Mouse (Mus musculus): Measurements from ENCODE around the gene Manbal. TPM values are rescaled to one million over a fixed set of nuclear protein-coding genes. Genes with fewer than 3 reads are reported as not detected.

The Manbal gene
- polyA plus RNA-seq, 1 experiment from 2014 or later = 123 TPM

DNA sequence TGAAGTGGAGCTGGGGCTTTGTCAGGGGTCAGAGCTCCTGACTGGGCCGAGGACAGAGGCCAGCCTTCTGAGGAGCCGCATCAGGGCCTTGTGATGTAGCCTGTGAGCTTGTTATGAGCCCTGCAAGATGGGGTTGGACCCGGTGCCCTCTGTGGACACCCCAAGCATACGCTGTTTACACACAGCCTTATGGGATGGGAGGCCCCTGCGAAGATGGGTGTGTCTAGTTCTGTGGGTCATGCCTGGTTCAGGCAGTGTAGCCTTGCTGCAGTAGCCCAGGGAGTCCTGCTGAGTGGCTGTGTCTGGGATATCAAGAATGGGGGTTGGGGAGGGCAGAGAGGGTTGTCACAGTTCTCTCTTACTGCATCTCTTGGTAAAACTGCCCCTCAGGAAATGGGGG is 64.5 kb downstream of the Manbal start:
- Histone ChIP-seq H3K27ac (ENCODE audit: low read depth, low read length) (peak overlapping the region; percentile 52; the same call in 1 of the 2 replicates), H3K9me3 (ENCODE audit: control insufficient read depth, low read length) (no peaks in the 10 kb centered on the region), H3K4me3 (ENCODE audit: low read length) (no peak overlapping the region), H3K36me3 (ENCODE audit: control insufficient read depth, insufficient read depth, low read length) (0 out of 2 replicates have a peak, but pooled peaks cover 3% of the 10 kb centered on the region), H3K27me3 (replicated peaks; ENCODE audit: control insufficient read depth, insufficient read depth, low read length) (no peaks in the 10 kb centered on the region), H3K4me2 (ENCODE audit: low read length) (no peak overlapping the region), H3K9ac (ENCODE audit: low read depth, low read length) (peak overlapping the region; percentile 18; the same call in 1 of the 2 replicates), H3K4me1 (ENCODE audit: control insufficient read depth, insufficient read depth, low read depth, low read length) (peaks cover 64% of the 10 kb centered on the region)
- 63% methylated on average over 5 of the region's 5 CpGs for WGBS
- no peak for ATAC-seq

- WGBS = 47% methylated on average over 9 of the region's 9 CpGs
- no peak overlapping the region for H3K4me3 ChIP-seq (ENCODE audit: low read length)
These were observed 65.1 kb downstream of the Manbal start for GRCm38 (mm10) chr2:157432476-157432875.

GRCm38 (mm10) chr2:157434041-157434440 is 66.6 kb downstream of the Manbal start:
- ATAC-seq = no peak
- 43% methylated on average over 9 of the region's 9 CpGs for WGBS
- Histone ChIP-seq H3K4me3 (ENCODE audit: low read length) (no peak overlapping the region), H3K9me3 (ENCODE audit: control insufficient read depth, low read length) (no peaks in the 10 kb centered on the region), H3K27me3 (replicated peaks; ENCODE audit: control insufficient read depth, insufficient read depth, low read length) (no peaks in the 10 kb centered on the region), H3K4me2 (ENCODE audit: low read length) (no peak overlapping the region), H3K27ac (ENCODE audit: low read depth, low read length) (peak overlapping the region; percentile 69), H3K4me1 (ENCODE audit: control insufficient read depth, insufficient read depth, low read depth, low read length) (peaks cover 47% of the 10 kb centered on the region), H3K36me3 (ENCODE audit: control insufficient read depth, insufficient read depth, low read length) (0 out of 2 replicates have a peak, but pooled peaks cover 3% of the 10 kb centered on the region), H3K9ac (ENCODE audit: low read depth, low read length) (no peak overlapping the region; the same call in 1 of the 2 replicates)

More at GRCm38 (mm10) chr2:157432476-157432875, 65.1 kb downstream of the Manbal start:
- Histone ChIP-seq H3K36me3 (ENCODE audit: control insufficient read depth, insufficient read depth, low read length) (0 out of 2 replicates have a peak, but pooled peaks cover 3% of the 10 kb centered on the region), H3K9me3 (ENCODE audit: control insufficient read depth, low read length) (no peaks in the 10 kb centered on the region), H3K4me2 (ENCODE audit: low read length) (no peak overlapping the region), H3K27me3 (replicated peaks; ENCODE audit: control insufficient read depth, insufficient read depth, low read length) (no peaks in the 10 kb centered on the region), H3K27ac (ENCODE audit: low read depth, low read length) (peak overlapping the region; percentile 5), H3K9ac (ENCODE audit: low read depth, low read length) (no peak overlapping the region), H3K4me1 (ENCODE audit: control insufficient read depth, insufficient read depth, low read depth, low read length) (peaks cover 60% of the 10 kb centered on the region)
- ATAC-seq = peak; percentile 65

DNA sequence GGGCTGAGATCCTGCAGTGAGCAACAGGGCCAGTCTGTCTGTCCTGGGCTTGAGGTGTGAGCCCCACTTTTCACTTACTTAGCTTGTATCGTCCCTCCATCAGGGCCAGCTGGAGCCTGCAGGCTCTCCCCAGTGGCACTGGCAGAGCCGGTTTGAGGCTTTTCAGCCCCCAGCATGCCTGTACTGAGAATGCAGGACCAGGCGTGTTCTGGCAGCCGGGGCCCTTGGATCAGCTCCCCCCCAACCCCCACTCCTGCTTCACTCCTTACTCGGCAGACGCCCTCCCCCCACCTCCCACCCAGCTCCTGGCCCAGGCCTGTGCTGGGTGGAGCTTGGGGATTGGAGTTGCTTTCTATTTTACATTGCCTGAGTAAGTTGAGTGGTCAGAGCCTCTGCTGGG is 67.1 kb downstream of the Manbal start:
- 17% methylated on average over 6 of the region's 6 CpGs for WGBS
- 0 out of 2 replicates have a peak, but pooled peaks cover 3% of the 10 kb centered on the region for H3K36me3 ChIP-seq (ENCODE audit: control insufficient read depth, insufficient read depth, low read length)
- H3K27me3 ChIP-seq (replicated peaks; ENCODE audit: control insufficient read depth, insufficient read depth, low read length) = no peaks in the 10 kb centered on the region
- H3K4me3 ChIP-seq (ENCODE audit: low read length) = no peak overlapping the region
- no peak overlapping the region for H3K4me2 ChIP-seq (ENCODE audit: low read length)
- H3K9ac ChIP-seq (ENCODE audit: low read depth, low read length) = peak overlapping the region; percentile 11
- H3K27ac ChIP-seq (ENCODE audit: low read depth, low read length) = peak overlapping the region; percentile 69
- peaks cover 45% of the 10 kb centered on the region for H3K4me1 ChIP-seq (ENCODE audit: control insufficient read depth, insufficient read depth, low read depth, low read length)
- peak; percentile 58 for ATAC-seq
- H3K9me3 ChIP-seq (ENCODE audit: control insufficient read depth, low read length) = no peaks in the 10 kb centered on the region

GRCm38 (mm10) chr2:157436496-157436895 is 69.1 kb downstream of the Manbal start:
- no peak for ATAC-seq
- Histone ChIP-seq H3K9ac (ENCODE audit: low read depth, low read length) (no peak overlapping the region), H3K36me3 (ENCODE audit: control insufficient read depth, insufficient read depth, low read length) (peaks cover 8% of the 10 kb centered on the region), H3K27ac (ENCODE audit: low read depth, low read length) (no peak overlapping the region), H3K9me3 (ENCODE audit: control insufficient read depth, low read length) (no peaks in the 10 kb centered on the region), H3K4me3 (ENCODE audit: low read length) (no peak overlapping the region), H3K27me3 (replicated peaks; ENCODE audit: control insufficient read depth, insufficient read depth, low read length) (no peaks in the 10 kb centered on the region), H3K4me1 (ENCODE audit: control insufficient read depth, insufficient read depth, low read depth, low read length) (peaks cover 31% of the 10 kb centered on the region), H3K4me2 (ENCODE audit: low read length) (no peak overlapping the region)
- 83% methylated on average over 11 of the region's 11 CpGs for WGBS

DNA sequence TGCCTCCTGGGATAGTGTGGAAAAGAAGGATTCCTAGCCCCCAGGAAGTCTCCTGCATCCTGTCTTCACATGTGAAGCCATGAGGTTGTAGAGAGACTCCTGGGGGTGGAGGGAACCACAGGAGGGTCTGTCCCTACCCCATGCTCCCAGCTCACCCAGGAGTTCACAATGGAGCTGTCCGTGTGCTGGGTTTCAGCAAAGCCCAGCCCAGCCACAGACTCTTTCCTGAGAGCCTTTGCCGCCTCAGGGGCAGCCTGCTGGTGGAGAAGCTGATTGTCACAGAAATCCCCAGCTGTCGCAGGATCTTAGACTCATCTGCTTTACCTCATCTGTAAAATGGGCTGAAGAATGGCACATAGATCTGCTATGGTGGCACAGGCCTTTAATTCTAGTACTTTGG is 69.7 kb downstream of the Manbal start:
- Histone ChIP-seq H3K9ac (ENCODE audit: low read depth, low read length) (no peak overlapping the region), H3K9me3 (ENCODE audit: control insufficient read depth, low read length) (no peaks in the 10 kb centered on the region), H3K4me2 (ENCODE audit: low read length) (no peak overlapping the region), H3K27ac (ENCODE audit: low read depth, low read length) (no peak overlapping the region), H3K4me3 (ENCODE audit: low read length) (no peak overlapping the region), H3K36me3 (ENCODE audit: control insufficient read depth, insufficient read depth, low read length) (peaks cover 13% of the 10 kb centered on the region), H3K4me1 (ENCODE audit: control insufficient read depth, insufficient read depth, low read depth, low read length) (peaks cover 24% of the 10 kb centered on the region), H3K27me3 (replicated peaks; ENCODE audit: control insufficient read depth, insufficient read depth, low read length) (no peaks in the 10 kb centered on the region)
- ATAC-seq = no peak
- whole genome bisulfite sequencing = 91% methylated on average over 3 of the region's 3 CpGs

DNA sequence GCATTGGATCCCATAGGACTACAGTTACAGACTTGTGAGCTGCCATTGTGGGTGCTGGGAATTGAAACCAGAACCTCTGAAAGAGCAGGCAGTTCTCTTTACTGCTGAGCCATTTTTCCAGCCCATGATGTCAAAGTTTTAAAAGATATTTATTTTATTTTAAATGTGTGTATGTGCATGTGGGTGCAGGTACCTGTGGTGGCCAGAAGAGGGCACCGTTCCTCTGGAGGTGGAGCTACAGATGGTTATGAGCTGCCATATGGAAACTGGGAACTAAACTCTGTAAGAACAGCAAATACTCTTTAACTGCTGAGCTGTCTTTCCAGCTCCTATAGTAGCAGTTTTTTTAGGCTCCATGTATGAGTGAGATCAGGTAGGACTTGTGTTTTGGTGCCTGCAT is 74.0 kb downstream of the Manbal start:
- Histone ChIP-seq H3K4me1 (ENCODE audit: control insufficient read depth, insufficient read depth, low read depth, low read length) (no peaks in the 10 kb centered on the region), H3K4me2 (ENCODE audit: low read length) (no peak overlapping the region), H3K36me3 (ENCODE audit: control insufficient read depth, insufficient read depth, low read length) (peaks cover 14% of the 10 kb centered on the region), H3K9me3 (ENCODE audit: control insufficient read depth, low read length) (no peaks in the 10 kb centered on the region), H3K4me3 (ENCODE audit: low read length) (no peak overlapping the region), H3K27ac (ENCODE audit: low read depth, low read length) (no peak overlapping the region), H3K9ac (ENCODE audit: low read depth, low read length) (no peak overlapping the region), H3K27me3 (replicated peaks; ENCODE audit: control insufficient read depth, insufficient read depth, low read length) (no peaks in the 10 kb centered on the region)
- no peak for ATAC-seq
- 100% methylated on average over 1 of the region's 1 CpGs for WGBS

Other genes with a start within 250 kb of the Manbal start
- 9.5 and 11.1 TPM in 2 replicates for gene Samhd1, start 232.3 kb upstream of the Manbal start, polyA plus RNA-seq (2015; fragmentation: Nextera tagmentation; extraction: Ambion mirVana)
- 4.7 and 5.9 TPM in 2 replicates for gene Rbl1, start 163.1 kb upstream of the Manbal start, polyA plus RNA-seq (2015; fragmentation: Nextera tagmentation; extraction: Ambion mirVana)
- gene Rpn2, start 88.6 kb upstream of the Manbal start, polyA plus RNA-seq (2015; fragmentation: Nextera tagmentation; extraction: Ambion mirVana) = 237 and 246 TPM in 2 replicates
- gene Mroh8, start 88.0 kb upstream of the Manbal start, polyA plus RNA-seq (2015; fragmentation: Nextera tagmentation; extraction: Ambion mirVana) = 0.47 and 0.51 TPM in 2 replicates
- 0.91 and 1.0 TPM in 2 replicates for gene Ghrh, start 20.1 kb upstream of the Manbal start, polyA plus RNA-seq (2015; fragmentation: Nextera tagmentation; extraction: Ambion mirVana)
- 26.5 and 29.9 TPM in 2 replicates for gene Src, start 50.9 kb downstream of the Manbal start, polyA plus RNA-seq (2015; fragmentation: Nextera tagmentation; extraction: Ambion mirVana)
- 6,388 and 6,390 TPM in 2 replicates for gene Nnat, start 192.5 kb downstream of the Manbal start, polyA plus RNA-seq (2015; fragmentation: Nextera tagmentation; extraction: Ambion mirVana)
- 288 and 298 TPM in 2 replicates for gene Blcap, start 203.7 kb downstream of the Manbal start, polyA plus RNA-seq (2015; fragmentation: Nextera tagmentation; extraction: Ambion mirVana)

All from hindbrain, embryonic 16.5 days (tissue).